Mouse (Mus musculus) limb, embryonic 13.5 days (tissue): ENCODE data around the gene Brwd1. TPM values are rescaled to one million over a fixed set of nuclear protein-coding genes. Genes with fewer than 3 reads are reported as not detected.
"Not testable (repeated sequence)": the region's sequence is repeated elsewhere in the genome, so short reads cannot be mapped to it uniquely, and the experiment has no call there.

Source experiments
- ATAC-seq: fragments of 200-750 bp; cut with Nextera tagmentation; 2 replicates; pipeline ENCODE4 v1.8.0; 2017; ENCODE audit warnings: low read depth, moderate number of reproducible peaks, moderate TSS enrichment; ENCODE audit not compliant: low FRiP score
- H3K27ac ChIP-seq: fragments of 300-500 bp; sonication (generic); 2 replicates; pipeline ENCODE4 v1.5.1; 2015; ENCODE audit warnings: inconsistent platforms, mild to moderate bottlenecking, moderate library complexity
- H3K27me3 ChIP-seq: fragments of 300-500 bp; sonication (generic); 2 replicates; pipeline ENCODE4 v1.6.1; 2015; ENCODE audit warnings: mild to moderate bottlenecking, inconsistent platforms
- H3K36me3 ChIP-seq: fragments of 300-500 bp; sonication (generic); 2 replicates; pipeline ENCODE4 v1.6.1; 2015; ENCODE audit warnings: inconsistent platforms, mild to moderate bottlenecking, moderate library complexity
- H3K4me1 ChIP-seq: fragments of 300-500 bp; sonication (generic); 2 replicates; pipeline ENCODE4 v1.6.1; 2015; ENCODE audit warnings: inconsistent platforms
- H3K4me2 ChIP-seq: fragments of 300-500 bp; sonication (generic); replicated peaks from 2 replicates; pipeline ENCODE4 v1.6.1; 2015; ENCODE audit warnings: inconsistent platforms, mild to moderate bottlenecking, moderate library complexity
- H3K4me3 ChIP-seq: fragments of 300-500 bp; sonication (generic); 2 replicates; pipeline ENCODE4 v1.5.1; 2015; ENCODE audit warnings: moderate library complexity, mild to moderate bottlenecking, inconsistent platforms
- H3K9ac ChIP-seq: fragments of 300-500 bp; sonication (generic); 2 replicates; pipeline ENCODE4 v1.6.1; 2015; ENCODE audit warnings: mild to moderate bottlenecking, inconsistent platforms
- H3K9me3 ChIP-seq: fragments of 300-500 bp; sonication (generic); 2 replicates; pipeline ENCODE4 v1.6.1; 2016; ENCODE audit warnings: inconsistent platforms
- WGBS: fragments of 180-500 bp; shearing (Covaris S2); methylation state at CpG from one replicate; pipeline ENCODE4 v1.1.7; 2015; 5-methylcytosine and 5-hydroxymethylcytosine counted together
- polyA plus RNA-seq: library from polyadenylated mRNA; unstranded; fragments of >200 nt; fragmentation: Nextera tagmentation; extraction: Ambion mirVana; gene quantifications from 2 replicates; pipeline ENCODE4 v1.2.1, GENCODE M21; 2015

Brwd1 gene
- polyA plus RNA-seq, 1 experiment from 2014 or later: 109 TPM

GRCm38 (mm10) chr16:96066174-96066573, 16.2 kb downstream of the Brwd1 start:
- peaks cover 89% of the 10 kb centered on the region for H3K36me3 ChIP-seq
- 95% methylated on average over 12 of the region's 12 CpGs for WGBS
- H3K4me2 ChIP-seq: no peak overlapping the region
- no peak overlapping the region for H3K27ac ChIP-seq
- no peaks in the 10 kb centered on the region for H3K9me3 ChIP-seq
- ATAC-seq: no peak
- no peaks in the 10 kb centered on the region for H3K4me1 ChIP-seq
- no peak overlapping the region for H3K9ac ChIP-seq
- H3K4me3 ChIP-seq: no peak overlapping the region
- H3K27me3 ChIP-seq: no peaks in the 10 kb centered on the region

GRCm38 (mm10) chr16:96064649-96065048, 17.7 kb downstream of the Brwd1 start:
- no peak overlapping the region for H3K9ac ChIP-seq
- no peak for ATAC-seq
- peaks cover 93% of the 10 kb centered on the region for H3K36me3 ChIP-seq
- no peak overlapping the region for H3K4me3 ChIP-seq
- H3K27me3 ChIP-seq: no peaks in the 10 kb centered on the region
- 96% methylated on average over 6 of the region's 6 CpGs for WGBS
- no peak overlapping the region for H3K27ac ChIP-seq
- H3K4me1 ChIP-seq: no peaks in the 10 kb centered on the region
- H3K4me2 ChIP-seq: no peak overlapping the region
- no peaks in the 10 kb centered on the region for H3K9me3 ChIP-seq

GRCm38 (mm10) chr16:96044096-96044495, 38.2 kb downstream of the Brwd1 start:
- H3K36me3 ChIP-seq: peaks cover 94% of the 10 kb centered on the region
- H3K27me3 ChIP-seq: no peaks in the 10 kb centered on the region
- 59% methylated on average over 5 of the region's 5 CpGs for WGBS
- H3K27ac ChIP-seq: no peak overlapping the region
- H3K9ac ChIP-seq: no peak overlapping the region
- H3K4me1 ChIP-seq: no peaks in the 10 kb centered on the region
- no peak for ATAC-seq
- H3K4me2 ChIP-seq: no peak overlapping the region
- H3K9me3 ChIP-seq: no peaks in the 10 kb centered on the region
- H3K4me3 ChIP-seq: no peak overlapping the region

- peaks cover 95% of the 10 kb centered on the region for H3K36me3 ChIP-seq
- whole genome bisulfite sequencing: 95% methylated on average over 4 of the region's 4 CpGs
- ATAC-seq: no peak
Observed at GRCm38 (mm10) chr16:96040691-96041090, 41.6 kb downstream of the Brwd1 start.

GRCm38 (mm10) chr16:96039538-96039937, 42.8 kb downstream of the Brwd1 start:
- Histone ChIP-seq H3K4me2 (no peak overlapping the region), H3K4me1 (no peaks in the 10 kb centered on the region), H3K27me3 (no peaks in the 10 kb centered on the region), H3K27ac (no peak overlapping the region), H3K9ac (no peak overlapping the region), H3K36me3 (peaks cover 97% of the 10 kb centered on the region), H3K9me3 (no peaks in the 10 kb centered on the region), H3K4me3 (no peak overlapping the region)
- ATAC-seq: no peak
- 60% methylated on average over 6 of the region's 6 CpGs for WGBS

More at GRCm38 (mm10) chr16:96040691-96041090, 41.6 kb downstream of the Brwd1 start:
- H3K4me2 ChIP-seq: no peak overlapping the region
- H3K27ac ChIP-seq: no peak overlapping the region
- no peak overlapping the region for H3K9ac ChIP-seq
- no peaks in the 10 kb centered on the region for H3K4me1 ChIP-seq
- no peaks in the 10 kb centered on the region for H3K27me3 ChIP-seq
- no peaks in the 10 kb centered on the region for H3K9me3 ChIP-seq
- H3K4me3 ChIP-seq: no peak overlapping the region

- 66% methylated on average over 6 of the region's 6 CpGs for WGBS
- ATAC-seq: no peak
- H3K36me3 ChIP-seq: peaks cover 96% of the 10 kb centered on the region
- H3K4me3 ChIP-seq: no peak overlapping the region
- H3K4me2 ChIP-seq: no peak overlapping the region
- H3K27ac ChIP-seq: no peak overlapping the region; the same call in 1 of the 2 replicates
- H3K27me3 ChIP-seq: no peaks in the 10 kb centered on the region
- no peak overlapping the region for H3K9ac ChIP-seq
- H3K9me3 ChIP-seq: no peaks in the 10 kb centered on the region
- no peaks in the 10 kb centered on the region for H3K4me1 ChIP-seq
Observed at GRCm38 (mm10) chr16:96034473-96034872, 47.9 kb downstream of the Brwd1 start.

GRCm38 (mm10) chr16:96032368-96033043, 49.8 kb downstream of the Brwd1 start:
- WGBS: 92% methylated on average over 13 of the region's 13 CpGs
- H3K9ac ChIP-seq: no peak overlapping the region
- H3K27ac ChIP-seq: no peak overlapping the region
- no peaks in the 10 kb centered on the region for H3K9me3 ChIP-seq
- no peak for ATAC-seq
- no peaks in the 10 kb centered on the region for H3K4me1 ChIP-seq
- H3K36me3 ChIP-seq: peaks cover 96% of the 10 kb centered on the region
- no peak overlapping the region for H3K4me3 ChIP-seq
- no peak overlapping the region for H3K4me2 ChIP-seq
- no peaks in the 10 kb centered on the region for H3K27me3 ChIP-seq

GRCm38 (mm10) chr16:96030476-96031102, 51.7 kb downstream of the Brwd1 start:
- Histone ChIP-seq H3K4me1 (no peaks in the 10 kb centered on the region), H3K27ac (no peak overlapping the region), H3K36me3 (peaks cover 97% of the 10 kb centered on the region), H3K27me3 (no peaks in the 10 kb centered on the region), H3K4me3 (no peak overlapping the region), H3K9ac (no peak overlapping the region; the same call in 1 of the 2 replicates), H3K9me3 (no peaks in the 10 kb centered on the region), H3K4me2 (no peak overlapping the region)
- no peak for ATAC-seq
- WGBS: 83% methylated on average over 2 of the region's 2 CpGs

- Histone ChIP-seq H3K27me3 (no peaks in the 10 kb centered on the region), H3K4me2 (no peak overlapping the region), H3K9ac (no peak overlapping the region), H3K4me3 (no peak overlapping the region), H3K27ac (no peak overlapping the region), H3K36me3 (peaks cover 89% of the 10 kb centered on the region), H3K4me1 (no peaks in the 10 kb centered on the region), H3K9me3 (no peaks in the 10 kb centered on the region)
- no peak for ATAC-seq
- WGBS: 90% methylated on average over 5 of the region's 5 CpGs
Observed at GRCm38 (mm10) chr16:96026256-96026655, 56.1 kb downstream of the Brwd1 start.

GRCm38 (mm10) chr16:96025244-96025643, 57.1 kb downstream of the Brwd1 start:
- H3K9me3 ChIP-seq: no peaks in the 10 kb centered on the region
- peaks cover 89% of the 10 kb centered on the region for H3K36me3 ChIP-seq
- H3K4me2 ChIP-seq: no peak overlapping the region
- H3K27me3 ChIP-seq: no peaks in the 10 kb centered on the region
- 83% methylated on average over 3 of the region's 3 CpGs for WGBS
- ATAC-seq: no peak
- no peak overlapping the region for H3K9ac ChIP-seq
- H3K4me1 ChIP-seq: no peaks in the 10 kb centered on the region
- no peak overlapping the region for H3K27ac ChIP-seq
- H3K4me3 ChIP-seq: no peak overlapping the region

GRCm38 (mm10) chr16:96021045-96021444, 61.3 kb downstream of the Brwd1 start:
- Histone ChIP-seq H3K4me3 (no peak overlapping the region), H3K27me3 (no peaks in the 10 kb centered on the region), H3K4me2 (no peak overlapping the region), H3K36me3 (peaks cover 88% of the 10 kb centered on the region), H3K27ac (no peak overlapping the region), H3K9me3 (no peaks in the 10 kb centered on the region), H3K9ac (no peak overlapping the region), H3K4me1 (no peaks in the 10 kb centered on the region)
- no peak for ATAC-seq
- WGBS: 92% methylated on average over 10 of the region's 10 CpGs

GRCm38 (mm10) chr16:96009124-96009523, 73.2 kb downstream of the Brwd1 start:
- not testable (repeated sequence) for ATAC-seq, H3K4me2 ChIP-seq, H3K4me1 ChIP-seq, H3K27ac ChIP-seq, H3K9ac ChIP-seq, H3K9me3 ChIP-seq, H3K27me3 ChIP-seq, H3K4me3 ChIP-seq
- peaks cover 33% of the 10 kb centered on the region for H3K36me3 ChIP-seq
- no CpG with 5 or more reads among the region's 10 CpGs for WGBS

- not testable (repeated sequence) for H3K27ac ChIP-seq, ATAC-seq, H3K27me3 ChIP-seq, H3K9me3 ChIP-seq, H3K4me2 ChIP-seq, H3K4me3 ChIP-seq, H3K9ac ChIP-seq, H3K4me1 ChIP-seq
- no CpG with 5 or more reads among the region's 10 CpGs for WGBS
- H3K36me3 ChIP-seq: peaks cover 51% of the 10 kb centered on the region
Observed at GRCm38 (mm10) chr16:96004278-96004677, 78.0 kb downstream of the Brwd1 start.
